ENCODE assay signal across 8 mouse cellular contexts in genomic region chr1:182115651-182116408, GRCm38 (mm10). TPM values are rescaled to one million over a fixed set of nuclear protein-coding genes. Genes with fewer than 3 reads are reported as not detected.
DNase-seq lines count a peak whose midpoint lies in the region; ATAC-seq lines count a peak whose summit lies in the region.

No protein-coding gene starts in this region.

- H3K9me3 ChIP-seq in midbrain, embryonic 14.5 days (ENCODE audit: control insufficient read depth, low read length), result no peaks in the 10 kb centered on the region
- no peaks in the 10 kb centered on the region for H3K9me3 ChIP-seq in midbrain, embryonic 16.5 days (replicated peaks; ENCODE audit: control insufficient read depth, low read length, poor library complexity, severe bottlenecking)

- 55% methylated on average over 7 of the region's 7 CpGs for WGBS in midbrain, embryonic 14.5 days
- WGBS in midbrain, embryonic 16.5 days, result 61% methylated on average over 7 of the region's 7 CpGs

- DNase-seq in adrenal gland, postnatal 10 days, result peak; percentile 67
- no peak for DNase-seq in adrenal gland, adult 8-10 months
- DNase-seq in midbrain, embryonic 14.5 days, result peak; percentile 63
- DNase-seq in cerebellum, postnatal 25 days, result peak; percentile 55 to 72
- DNase-seq in kidney, adult 8-10 months, result peak; percentile 61 to 63
- DNase-seq in lung, postnatal 4 days, result peak; percentile 79 to 80
- DNase-seq in B cell, adult 2 months, result no peak

- no peak for ATAC-seq in midbrain, embryonic 14.5 days (ENCODE audit: low FRiP score, low TSS enrichment)
- no peak for ATAC-seq in midbrain, embryonic 16.5 days

- no peaks in the 10 kb centered on the region for H3K36me3 ChIP-seq in midbrain, embryonic 14.5 days (ENCODE audit: control insufficient read depth, insufficient read depth, low read length)
- no peaks in the 10 kb centered on the region for H3K36me3 ChIP-seq in midbrain, embryonic 16.5 days (ENCODE audit: control insufficient read depth, insufficient read depth, low read length)

- no peak overlapping the region for H3K27ac ChIP-seq in midbrain, embryonic 14.5 days (replicated peaks; ENCODE audit: low read depth, low read length)
- no peak overlapping the region for H3K27ac ChIP-seq in midbrain, embryonic 16.5 days (ENCODE audit: low read length)

- no peak overlapping the region for H3K9ac ChIP-seq in midbrain, embryonic 14.5 days (replicated peaks; ENCODE audit: low read length)
- no peak overlapping the region for H3K9ac ChIP-seq in midbrain, embryonic 16.5 days (ENCODE audit: low read depth, low read length)

- no peaks in the 10 kb centered on the region for H3K27me3 ChIP-seq in midbrain, embryonic 14.5 days (ENCODE audit: control insufficient read depth, insufficient read depth, low read length)
- no peaks in the 10 kb centered on the region for H3K27me3 ChIP-seq in midbrain, embryonic 16.5 days (ENCODE audit: control insufficient read depth, insufficient read depth, low read depth, low read length)

- no peak overlapping the region for H3K4me3 ChIP-seq in midbrain, embryonic 14.5 days (replicated peaks; ENCODE audit: low read depth, low read length)
- H3K4me3 ChIP-seq in midbrain, embryonic 16.5 days (ENCODE audit: low read depth, low read length), result no peak overlapping the region

- H3K4me1 ChIP-seq in midbrain, embryonic 14.5 days (ENCODE audit: control insufficient read depth, insufficient read depth, low read length), result no peaks in the 10 kb centered on the region
- H3K4me1 ChIP-seq in midbrain, embryonic 16.5 days (ENCODE audit: control insufficient read depth, insufficient read depth, low read length), result no peaks in the 10 kb centered on the region

- no peak overlapping the region for H3K4me2 ChIP-seq in midbrain, embryonic 14.5 days (ENCODE audit: low read length)
- no peak overlapping the region for H3K4me2 ChIP-seq in midbrain, embryonic 16.5 days (ENCODE audit: low read length)

RNA-seq across cellular contexts. Expression of gene Srp9, which starts 8.7 kb away (rescaled TPM):
- total RNA-seq in adrenal gland, postnatal 10 days (2021), result 10 to 100 TPM; 51.9 to 57.0 TPM
- total RNA-seq in adrenal gland, adult 8-10 months (2022), result 10 to 100 TPM; 53.2 to 85.2 (median 69.2) TPM
- 151 and 155 TPM in 2 replicates for polyA plus RNA-seq in midbrain, embryonic 14.5 days (2014; fragmentation: Nextera tagmentation; extraction: Ambion mirVana)
- polyA plus RNA-seq in midbrain, embryonic 16.5 days (2015; fragmentation: Nextera tagmentation; extraction: Ambion mirVana), result 132 and 139 TPM in 2 replicates

RNA-seq across cellular contexts. Expression of gene Vmn1r1, which starts 48.5 kb away (rescaled TPM):
- total RNA-seq in adrenal gland, postnatal 10 days (2021), result not detected
- total RNA-seq in adrenal gland, adult 8-10 months (2022), result not detected
- not detected in 2 replicates for polyA plus RNA-seq in midbrain, embryonic 14.5 days (2014; fragmentation: Nextera tagmentation; extraction: Ambion mirVana)
- not detected in 2 replicates for polyA plus RNA-seq in midbrain, embryonic 16.5 days (2015; fragmentation: Nextera tagmentation; extraction: Ambion mirVana)

Comparison
In these comparisons a context has a peak if more than half of its experiments do, and no peak if none do; other contexts are left out.
1. DNase-seq: peak in adrenal gland, postnatal 10 days (single experiment), midbrain, embryonic 14.5 days (single experiment), cerebellum, postnatal 25 days (2 of 2), kidney, adult 8-10 months (2 of 2) and lung, postnatal 4 days (2 of 2); none in adrenal gland, adult 8-10 months (single experiment) and B cell, adult 2 months (0 of 2).